Mouse (Mus musculus): ENCODE data around the gene Klhdc7b. TPM values are rescaled to one million over a fixed set of nuclear protein-coding genes. Genes with fewer than 3 reads are reported as not detected.
A peak's percentile ranks its signal among the peaks of the same experiment; 100 is the strongest.

Gene Klhdc7b
- polyA plus RNA-seq, 1 experiment, result not detected

DNA sequence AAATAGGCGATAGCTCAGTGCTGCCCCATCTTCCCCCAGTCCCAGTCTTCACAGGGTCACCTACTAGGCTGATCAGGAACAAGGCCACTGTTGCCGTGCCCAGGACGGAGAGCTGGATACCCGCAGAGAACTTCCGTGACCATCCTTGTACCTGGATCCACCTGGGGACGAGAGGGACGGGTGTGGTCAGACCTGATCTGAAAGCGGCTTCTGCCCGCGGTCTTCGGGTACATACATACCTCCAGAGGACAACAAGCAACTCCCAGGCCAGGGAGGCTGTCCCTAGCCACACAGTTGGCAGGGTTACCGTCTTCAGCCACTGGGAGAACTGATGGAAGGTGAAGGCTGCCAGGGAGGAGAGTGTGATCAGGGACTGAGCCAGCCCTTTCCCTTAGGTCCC, 31.9 kb upstream of the Klhdc7b start:
- Histone ChIP-seq H3K36me3 (ENCODE audit: control insufficient read depth, insufficient read depth) (peaks cover 4% of the 10 kb centered on the region), H3K79me2 (ENCODE audit: control insufficient read depth, insufficient read depth) (peaks cover 35% of the 10 kb centered on the region)
- TF ChIP-seq MAX (IDR thresholded peaks at IDR 0.05; ENCODE audit: low read depth) (no peak), CEBPB (IDR thresholded peaks at IDR 0.05; ENCODE audit: insufficient read depth, poor library complexity, severe bottlenecking) (no peak)

DNA sequence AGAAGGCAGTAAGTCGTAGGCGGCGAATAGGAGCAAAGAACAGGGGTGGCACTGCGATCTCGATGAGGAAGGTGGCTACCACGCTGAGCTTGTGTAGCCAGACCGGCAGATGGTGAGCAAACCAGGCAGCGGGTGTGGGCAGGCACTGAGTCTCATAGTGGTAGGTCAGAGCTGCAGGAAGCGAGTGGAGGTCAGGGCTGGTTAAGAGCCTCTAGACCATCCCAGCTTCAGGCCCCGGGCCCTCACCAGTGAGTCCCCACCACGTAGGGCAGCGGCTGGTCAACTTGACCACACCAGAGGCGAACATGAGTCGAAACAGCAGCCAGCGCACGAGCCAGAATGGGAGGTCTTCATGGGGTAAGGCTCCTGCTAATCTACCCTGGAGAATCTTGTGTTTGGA, 30.9 kb upstream of the Klhdc7b start:
- TF ChIP-seq TCF12 (IDR thresholded peaks at IDR 0.05; ENCODE audit: insufficient read depth, poor library complexity, severe bottlenecking) (no peak), TCF3 (IDR thresholded peaks at IDR 0.05; ENCODE audit: insufficient read length, low read depth) (no peak), USF1 (IDR thresholded peaks at IDR 0.05; ENCODE audit: low read depth) (no peak), POLR2A (IDR thresholded peaks at IDR 0.05; ENCODE audit: insufficient read length, low read depth) (no peak), E2F4 (IDR thresholded peaks at IDR 0.05; ENCODE audit: insufficient read depth) (no peak)
- H3K36me3 ChIP-seq (ENCODE audit: control insufficient read depth, insufficient read depth), result peaks cover 9% of the 10 kb centered on the region
- H3K4me3 ChIP-seq, result peak overlapping the region; percentile 97
- no peaks in the 10 kb centered on the region for H3K27me3 ChIP-seq (ENCODE audit: control insufficient read depth, insufficient read depth, insufficient read length)
- H3ac ChIP-seq (ENCODE audit: control insufficient read depth, insufficient read length), result no peak overlapping the region
- H3K4me2 ChIP-seq (ENCODE audit: low read depth), result peak overlapping the region; percentile 75
- peaks cover 45% of the 10 kb centered on the region for H3K79me2 ChIP-seq (ENCODE audit: control insufficient read depth, insufficient read depth)

More for the DNA sequence above, 31.9 kb upstream of the Klhdc7b start:
- Histone ChIP-seq H3K27me3 (ENCODE audit: control insufficient read depth, insufficient read depth, insufficient read length) (no peaks in the 10 kb centered on the region), H3ac (ENCODE audit: control insufficient read depth, insufficient read length) (no peak overlapping the region), H3K4me2 (ENCODE audit: low read depth) (no peak overlapping the region), H3K4me3 (no peak overlapping the region)

DNA sequence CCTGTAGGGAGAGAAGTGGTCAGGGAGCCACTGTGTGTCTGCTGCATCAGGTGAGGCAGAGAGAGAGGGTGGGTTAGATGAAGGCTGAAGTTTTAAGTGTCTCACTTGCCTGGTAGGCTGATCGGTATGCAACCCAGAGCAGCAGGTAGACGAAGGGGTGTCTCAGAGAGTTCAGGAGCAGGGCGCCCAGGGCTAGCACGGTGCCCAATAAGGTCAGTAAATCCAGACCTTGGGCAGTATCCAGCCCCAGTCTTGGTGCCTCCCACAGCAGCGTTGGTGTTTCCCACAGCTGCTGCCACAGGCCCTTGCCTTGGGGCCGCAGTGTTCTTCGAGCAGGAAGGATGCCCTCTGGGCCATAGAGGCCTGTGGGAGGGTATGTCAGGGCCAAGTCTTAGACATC, 30.3 kb upstream of the Klhdc7b start:
- peak overlapping the region; percentile 97 for H3K4me3 ChIP-seq
- H3K27me3 ChIP-seq (ENCODE audit: control insufficient read depth, insufficient read depth, insufficient read length), result no peaks in the 10 kb centered on the region
- H3K4me2 ChIP-seq (ENCODE audit: low read depth), result peak overlapping the region; percentile 75
- TF ChIP-seq USF1 (IDR thresholded peaks at IDR 0.05; ENCODE audit: low read depth) (no peak), MYOG (IDR thresholded peaks at IDR 0.05; ENCODE audit: control insufficient read depth in 1 of 3, insufficient read depth in 1 of 3, insufficient read length in 2 of 3, low read depth in 2 of 3) (no peak), CEBPB (IDR thresholded peaks at IDR 0.05; ENCODE audit: insufficient read depth, poor library complexity, severe bottlenecking) (no peak), SRF (IDR thresholded peaks at IDR 0.05; ENCODE audit: control insufficient read depth, insufficient read length, low read depth) (no peak), TCF12 (IDR thresholded peaks at IDR 0.05; ENCODE audit: insufficient read depth, poor library complexity, severe bottlenecking) (no peak), MYOD1 (IDR thresholded peaks at IDR 0.05; ENCODE audit: control insufficient read depth in 1 of 3, insufficient read length in 2 of 3, low read depth in 2 of 3) (no peak), POLR2AphosphoS2 (IDR thresholded peaks at IDR 0.05; ENCODE audit: insufficient read length, low read depth) (no peak), POLR2A (IDR thresholded peaks at IDR 0.05; ENCODE audit: insufficient read length, low read depth) (no peak), TCF3 (IDR thresholded peaks at IDR 0.05; ENCODE audit: insufficient read length, low read depth) (no peak), E2F4 (IDR thresholded peaks at IDR 0.05; ENCODE audit: insufficient read depth) (no peak), MAX (IDR thresholded peaks at IDR 0.05; ENCODE audit: low read depth) (no peak)
- peaks cover 51% of the 10 kb centered on the region for H3K79me2 ChIP-seq (ENCODE audit: control insufficient read depth, insufficient read depth)
- peak overlapping the region; percentile 67 for H3ac ChIP-seq (ENCODE audit: control insufficient read depth, insufficient read length)
- H3K36me3 ChIP-seq (ENCODE audit: control insufficient read depth, insufficient read depth), result peaks cover 12% of the 10 kb centered on the region

DNA sequence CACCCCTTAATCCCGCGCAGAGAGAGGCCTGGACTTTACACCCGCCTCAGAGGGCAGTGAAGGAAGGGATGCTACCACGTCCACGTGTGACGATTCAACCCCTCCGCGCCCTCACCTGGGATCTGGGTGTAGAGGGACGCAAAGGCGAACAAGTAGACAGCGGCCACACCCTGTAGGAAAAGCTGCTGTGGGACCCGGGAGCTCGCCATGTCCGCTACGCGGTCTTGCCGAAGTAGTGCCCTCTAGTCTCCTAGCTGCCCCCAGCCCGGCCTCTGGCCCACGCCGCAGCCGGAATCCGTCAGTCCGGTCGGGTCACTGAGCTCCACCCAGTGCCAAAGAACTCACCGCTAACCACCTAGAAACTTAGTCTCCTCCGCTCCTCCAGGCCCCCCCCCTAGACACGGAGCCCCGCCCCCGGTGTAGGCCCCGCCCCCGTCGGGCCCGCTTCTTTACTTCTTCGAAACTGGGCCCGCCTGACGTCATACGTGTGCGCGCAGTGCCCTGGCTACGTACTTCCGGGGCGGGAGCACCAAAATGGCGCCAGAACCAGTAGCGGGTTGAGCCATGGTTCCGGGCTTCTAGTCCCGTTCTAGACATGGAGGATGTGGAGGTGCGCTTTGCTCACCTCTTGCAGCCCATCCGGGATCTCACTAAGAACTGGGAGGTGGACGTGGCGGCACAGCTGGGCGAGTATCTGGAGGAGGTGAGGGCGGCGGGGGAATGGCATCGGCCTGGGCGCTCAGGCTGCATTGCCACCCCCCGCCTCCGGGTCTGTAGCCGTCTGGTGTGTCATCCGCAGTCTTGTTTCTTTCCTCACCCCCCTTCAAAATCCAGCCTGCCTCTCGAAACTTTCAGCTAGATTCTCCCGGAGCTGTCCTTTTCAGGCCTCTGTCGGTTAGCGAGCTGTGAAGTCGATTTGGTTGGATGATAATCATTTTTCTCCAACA, 29.2 kb upstream of the Klhdc7b start, which contains the start of the genes Lmf2 and Ncaph2:
TSS of gene Lmf2 (minus strand) at position 419 of the 947 bp plus-strand sequence.
TSS of gene Ncaph2 (plus strand) at position 479 of the 947 bp plus-strand sequence.
- peaks cover 15% of the 10 kb centered on the region for H3K36me3 ChIP-seq (ENCODE audit: control insufficient read depth, insufficient read depth)
- H3K27me3 ChIP-seq (ENCODE audit: control insufficient read depth, insufficient read depth, insufficient read length), result no peaks in the 10 kb centered on the region
- peaks cover 62% of the 10 kb centered on the region for H3K79me2 ChIP-seq (ENCODE audit: control insufficient read depth, insufficient read depth)
- H3K4me2 ChIP-seq (ENCODE audit: low read depth), result peak within 1 kb of the TSS; percentile 86
- peak within 1 kb of the TSS; percentile 97 for H3K4me3 ChIP-seq
- TF ChIP-seq MYOG (IDR thresholded peaks at IDR 0.05; ENCODE audit: control insufficient read depth in 1 of 3, insufficient read depth in 1 of 3, insufficient read length in 2 of 3, low read depth in 2 of 3), result peak in 1 of 3 experiments; percentile 7
- peak; percentile 78 for TF ChIP-seq POLR2AphosphoS2 (IDR thresholded peaks at IDR 0.05; ENCODE audit: insufficient read length, low read depth)
- TF ChIP-seq SRF (IDR thresholded peaks at IDR 0.05; ENCODE audit: control insufficient read depth, insufficient read length, low read depth), result peak; percentile 84
- no peak for TF ChIP-seq MYOD1 (IDR thresholded peaks at IDR 0.05; ENCODE audit: control insufficient read depth in 1 of 3, insufficient read length in 2 of 3, low read depth in 2 of 3)
- TF ChIP-seq E2F4 (IDR thresholded peaks at IDR 0.05; ENCODE audit: insufficient read depth), result peak; percentile 89
- no peak for TF ChIP-seq MAX (IDR thresholded peaks at IDR 0.05; ENCODE audit: low read depth)
- no peak for TF ChIP-seq USF1 (IDR thresholded peaks at IDR 0.05; ENCODE audit: low read depth)
- TF ChIP-seq TCF12 (IDR thresholded peaks at IDR 0.05; ENCODE audit: insufficient read depth, poor library complexity, severe bottlenecking), result no peak
- TF ChIP-seq POLR2A (IDR thresholded peaks at IDR 0.05; ENCODE audit: insufficient read length, low read depth), result peak; percentile 70
- no peak for TF ChIP-seq CEBPB (IDR thresholded peaks at IDR 0.05; ENCODE audit: insufficient read depth, poor library complexity, severe bottlenecking)
- TF ChIP-seq TCF3 (IDR thresholded peaks at IDR 0.05; ENCODE audit: insufficient read length, low read depth), result no peak
- H3ac ChIP-seq (ENCODE audit: control insufficient read depth, insufficient read length), result peak within 1 kb of the TSS; percentile 67

DNA sequence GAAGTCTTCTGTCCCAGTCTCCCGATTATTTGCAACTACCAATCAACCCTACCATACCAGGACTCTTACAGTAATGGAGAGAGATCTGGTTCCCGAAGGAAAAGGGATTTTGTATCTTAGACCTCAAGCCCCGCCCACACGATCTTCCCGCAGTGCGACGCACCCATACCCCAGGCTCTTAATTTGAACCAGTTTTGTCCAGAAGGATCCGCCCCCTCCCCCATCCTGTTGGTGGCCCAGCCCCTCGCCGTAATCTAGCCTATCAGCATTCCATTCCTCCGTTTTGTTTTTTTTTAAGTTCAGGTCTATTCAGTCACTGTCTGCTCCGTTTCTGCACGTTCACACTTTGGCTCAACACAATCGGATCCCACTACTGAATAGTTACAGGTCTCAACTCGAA, 28.3 kb upstream of the Klhdc7b start:
- TF ChIP-seq TCF3 (IDR thresholded peaks at IDR 0.05; ENCODE audit: insufficient read length, low read depth), result no peak
- TF ChIP-seq CEBPB (IDR thresholded peaks at IDR 0.05; ENCODE audit: insufficient read depth, poor library complexity, severe bottlenecking), result no peak
- peak; percentile 47 for TF ChIP-seq POLR2A (IDR thresholded peaks at IDR 0.05; ENCODE audit: insufficient read length, low read depth)
- TF ChIP-seq MAX (IDR thresholded peaks at IDR 0.05; ENCODE audit: low read depth), result no peak
- peak; percentile 13 for TF ChIP-seq E2F4 (IDR thresholded peaks at IDR 0.05; ENCODE audit: insufficient read depth)
- peak; percentile 58 for TF ChIP-seq POLR2AphosphoS2 (IDR thresholded peaks at IDR 0.05; ENCODE audit: insufficient read length, low read depth)
- no peaks in the 10 kb centered on the region for H3K27me3 ChIP-seq (ENCODE audit: control insufficient read depth, insufficient read depth, insufficient read length)
- H3K4me3 ChIP-seq, result peak overlapping the region; percentile 97
- peaks cover 24% of the 10 kb centered on the region for H3K36me3 ChIP-seq (ENCODE audit: control insufficient read depth, insufficient read depth)
- peak overlapping the region; percentile 67 for H3ac ChIP-seq (ENCODE audit: control insufficient read depth, insufficient read length)
- peaks cover 71% of the 10 kb centered on the region for H3K79me2 ChIP-seq (ENCODE audit: control insufficient read depth, insufficient read depth)
- H3K4me2 ChIP-seq (ENCODE audit: low read depth), result peak overlapping the region; percentile 86

Data from myocyte (in vitro differentiated cells).